Mouse (Mus musculus) neural tube, embryonic 15.5 days (tissue): ENCODE data around the gene Hist2h2aa1. TPM values are rescaled to one million over a fixed set of nuclear protein-coding genes. Genes with fewer than 3 reads are reported as not detected.
"Not testable (repeated sequence)": the region's sequence is repeated elsewhere in the genome, so short reads cannot be mapped to it uniquely, and the experiment has no call there.

Experiments used
- ATAC-seq: fragments of 200-750 bp; cut with Nextera tagmentation; 2 replicates; pipeline ENCODE4 v1.8.0; 2017; ENCODE audit warnings: mild to moderate bottlenecking, moderate TSS enrichment, moderate library complexity; ENCODE audit not compliant: low FRiP score
- H3K27ac ChIP-seq: fragments of 300-500 bp; sonication (generic); replicated peaks from 2 replicates; pipeline ENCODE4 v1.5.1; 2015; ENCODE audit warnings: mild to moderate bottlenecking, inconsistent platforms
- H3K27me3 ChIP-seq: fragments of 300-500 bp; sonication (generic); replicated peaks from 2 replicates; pipeline ENCODE4 v1.6.1; 2015; ENCODE audit warnings: inconsistent platforms
- H3K36me3 ChIP-seq: fragments of 300-500 bp; sonication (generic); 2 replicates; pipeline ENCODE4 v1.6.1; 2015; ENCODE audit warnings: inconsistent platforms
- H3K4me1 ChIP-seq: fragments of 300-500 bp; sonication (generic); 2 replicates; pipeline ENCODE4 v1.6.1; 2015; ENCODE audit warnings: inconsistent platforms
- H3K4me2 ChIP-seq: fragments of 300-500 bp; sonication (generic); 2 replicates; pipeline ENCODE4 v1.6.1; 2015; ENCODE audit warnings: inconsistent platforms, mild to moderate bottlenecking, moderate library complexity
- H3K4me3 ChIP-seq: fragments of 300-500 bp; sonication (generic); replicated peaks from 2 replicates; pipeline ENCODE4 v1.5.1; 2015; ENCODE audit warnings: mild to moderate bottlenecking, inconsistent platforms
- H3K9ac ChIP-seq: fragments of 300-500 bp; sonication (generic); replicated peaks from 2 replicates; pipeline ENCODE4 v1.6.1; 2015; ENCODE audit warnings: mild to moderate bottlenecking, inconsistent platforms
- H3K9me3 ChIP-seq: fragments of 300-500 bp; sonication (generic); replicated peaks from 2 replicates; pipeline ENCODE4 v1.6.1; 2016; ENCODE audit warnings: inconsistent platforms
- WGBS: fragments of 180-500 bp; shearing (Covaris S2); methylation state at CpG from one replicate; pipeline ENCODE4 v1.1.7; 2015; ENCODE audit warnings: mixed read lengths; 5-methylcytosine and 5-hydroxymethylcytosine counted together
- polyA plus RNA-seq: library from polyadenylated mRNA; unstranded; fragments of >200 nt; fragmentation: Nextera tagmentation; extraction: Ambion mirVana; gene quantifications from 2 replicates; pipeline ENCODE4 v1.2.1, GENCODE M21; 2015

Gene Hist2h2aa1
- 9.8 and 14.3 TPM in 2 replicates for polyA plus RNA-seq

DNA sequence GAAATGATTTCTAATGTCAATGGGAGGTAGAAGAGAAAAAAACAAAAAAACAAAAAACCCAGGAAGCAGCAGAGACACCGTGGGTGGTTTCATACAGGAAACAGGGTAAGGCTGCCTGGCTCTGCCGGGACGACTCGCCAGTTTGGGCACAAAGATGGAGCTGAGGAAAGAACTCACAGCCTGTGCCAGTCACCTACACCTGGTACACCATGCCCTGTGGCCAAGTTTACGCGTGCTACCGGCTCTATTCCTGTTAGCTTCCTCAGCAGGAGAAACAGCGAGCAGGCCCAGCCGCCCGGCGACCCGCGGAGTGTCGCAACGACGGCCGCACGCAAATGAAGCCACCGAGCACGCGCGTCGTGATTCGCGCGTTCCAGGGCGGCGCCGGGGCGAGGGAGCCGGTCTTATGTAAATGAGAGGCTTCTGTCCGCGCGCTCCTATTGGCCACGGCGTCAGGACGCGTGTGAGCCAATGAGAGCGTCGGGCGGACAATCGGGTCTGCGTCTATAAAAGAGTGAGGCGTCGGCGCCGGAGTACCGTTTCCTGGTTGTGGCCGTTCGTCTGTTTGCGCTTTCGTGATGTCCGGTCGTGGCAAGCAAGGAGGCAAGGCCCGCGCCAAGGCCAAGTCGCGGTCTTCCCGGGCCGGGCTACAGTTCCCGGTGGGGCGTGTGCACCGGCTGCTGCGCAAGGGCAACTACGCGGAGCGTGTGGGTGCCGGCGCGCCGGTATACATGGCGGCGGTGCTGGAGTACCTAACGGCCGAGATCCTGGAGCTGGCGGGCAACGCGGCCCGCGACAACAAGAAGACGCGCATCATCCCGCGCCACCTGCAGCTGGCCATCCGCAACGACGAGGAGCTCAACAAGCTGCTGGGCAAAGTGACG, at the start of gene Hist2h2aa1:
Hist2h2aa1 (plus strand) TSS at position 495 of the 884 bp plus-strand sequence.
- H3K36me3 ChIP-seq, H3K27me3 ChIP-seq, H3K9me3 ChIP-seq: not testable (repeated sequence)
- peak within 1 kb of the TSS; percentile 97 for H3K27ac ChIP-seq
- peak within 1 kb of the TSS; percentile 56 for H3K4me2 ChIP-seq
- under 1% methylated on average over 40 of the region's 88 CpGs for WGBS
- peak within 1 kb of the TSS; percentile 69 for H3K9ac ChIP-seq
- ATAC-seq = peak; percentile 91
- H3K4me1 ChIP-seq = peaks cover 23% of the 10 kb centered on the region
- H3K4me3 ChIP-seq = peak within 1 kb of the TSS; percentile 48

DNA sequence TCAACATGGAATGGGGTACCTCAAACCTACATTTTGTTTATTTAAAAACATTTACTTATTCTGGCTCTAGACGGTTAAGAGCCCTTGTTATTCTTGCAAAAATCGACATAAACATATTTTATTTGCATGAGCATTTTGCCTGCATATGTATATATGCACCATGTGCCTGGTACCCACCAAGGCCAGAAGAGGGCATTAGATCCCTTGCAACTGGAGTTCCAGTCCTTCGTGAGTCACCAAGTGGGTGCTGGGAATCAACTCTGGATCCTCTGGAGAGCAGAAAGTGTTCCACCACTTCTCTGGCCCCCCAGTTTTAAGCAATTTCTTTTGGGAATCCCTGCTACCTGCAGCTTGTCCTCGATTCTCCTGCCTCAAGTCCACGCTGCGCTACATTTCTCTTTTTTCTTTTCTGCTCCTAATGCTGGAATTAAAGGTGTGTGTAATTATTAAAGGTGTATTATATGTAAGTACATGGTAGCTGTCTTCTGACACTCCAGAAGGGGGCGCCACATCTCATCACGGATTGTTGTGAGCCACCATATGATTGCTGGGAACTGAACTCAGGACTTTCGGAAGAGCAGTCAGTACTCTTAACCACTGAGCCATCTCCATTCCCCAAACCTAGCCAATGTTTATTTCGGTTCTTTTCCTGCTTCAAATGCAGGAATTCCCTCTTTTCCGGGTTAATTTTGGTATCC, 49.5 kb upstream of the Hist2h2aa1 start:
- no peak for ATAC-seq
- Histone ChIP-seq H3K27ac (no peak overlapping the region), H3K4me3 (peak overlapping the region; percentile 77; the same call in 1 of the 2 replicates), H3K27me3 (no peaks in the 10 kb centered on the region; the same call in 1 of the 2 replicates), H3K4me2 (peak overlapping the region; percentile 99), H3K9me3 (no peaks in the 10 kb centered on the region), H3K4me1 (peaks cover 16% of the 10 kb centered on the region), H3K36me3 (peaks cover 47% of the 10 kb centered on the region), H3K9ac (no peak overlapping the region; the same call in 1 of the 2 replicates)
- 93% methylated on average over 11 of the region's 11 CpGs for WGBS

DNA sequence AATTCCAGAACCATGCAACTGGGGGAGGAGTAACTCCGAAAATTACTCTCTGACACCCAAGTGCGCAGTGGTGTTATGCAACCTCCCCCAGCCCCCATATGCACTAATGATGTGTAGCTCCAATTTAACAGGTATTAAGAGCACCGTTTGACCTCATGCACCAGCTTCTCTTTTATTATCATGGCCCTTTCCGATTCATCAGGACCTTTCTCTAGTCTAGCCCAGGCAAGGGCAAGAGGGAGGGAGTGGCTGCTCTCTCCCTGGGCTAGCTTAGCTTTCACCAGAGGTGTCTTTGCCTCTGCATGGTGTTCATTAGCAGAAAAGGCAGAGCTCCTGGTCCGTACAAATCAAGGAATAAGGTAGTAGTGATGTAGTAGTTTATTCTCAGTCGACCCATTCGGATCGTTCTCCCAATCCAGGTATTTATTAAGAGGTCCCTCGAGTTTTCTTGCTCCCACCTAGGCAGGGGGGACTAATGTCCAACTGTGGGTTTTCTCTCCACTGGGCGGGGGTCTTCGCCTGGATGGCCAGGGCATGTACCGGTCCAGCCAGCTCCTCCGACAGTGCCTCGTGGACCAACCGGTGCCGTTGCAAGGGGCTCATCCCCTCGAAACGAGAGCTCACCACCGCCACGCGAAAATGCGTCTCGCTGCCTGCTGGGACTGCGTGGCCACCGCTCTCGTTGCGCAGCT, 48.7 kb upstream of the Hist2h2aa1 start:
- Histone ChIP-seq H3K9ac (peak overlapping the region; percentile 98), H3K27ac (peak overlapping the region; percentile 99), H3K4me1 (peaks cover 16% of the 10 kb centered on the region), H3K4me3 (peak overlapping the region; percentile 77), H3K27me3 (no peaks in the 10 kb centered on the region; the same call in 1 of the 2 replicates), H3K36me3 (peaks cover 39% of the 10 kb centered on the region), H3K4me2 (peak overlapping the region; percentile 99), H3K9me3 (no peaks in the 10 kb centered on the region)
- 15% methylated on average over 27 of the region's 27 CpGs for WGBS
- peak; percentile 42 for ATAC-seq

- Histone ChIP-seq H3K27me3 (no peaks in the 10 kb centered on the region; the same call in 1 of the 2 replicates), H3K4me2 (peak overlapping the region; percentile 99), H3K4me1 (peaks cover 16% of the 10 kb centered on the region), H3K27ac (peak overlapping the region; percentile 99), H3K9ac (peak overlapping the region; percentile 98), H3K4me3 (peak overlapping the region; percentile 77), H3K9me3 (no peaks in the 10 kb centered on the region), H3K36me3 (peaks cover 34% of the 10 kb centered on the region)
- WGBS = under 1% methylated on average over 50 of the region's 50 CpGs
- peak; percentile 95 for ATAC-seq
Measured at GRCm38 (mm10) chr3:96197129-96197749, 48.1 kb upstream of the Hist2h2aa1 start.

DNA sequence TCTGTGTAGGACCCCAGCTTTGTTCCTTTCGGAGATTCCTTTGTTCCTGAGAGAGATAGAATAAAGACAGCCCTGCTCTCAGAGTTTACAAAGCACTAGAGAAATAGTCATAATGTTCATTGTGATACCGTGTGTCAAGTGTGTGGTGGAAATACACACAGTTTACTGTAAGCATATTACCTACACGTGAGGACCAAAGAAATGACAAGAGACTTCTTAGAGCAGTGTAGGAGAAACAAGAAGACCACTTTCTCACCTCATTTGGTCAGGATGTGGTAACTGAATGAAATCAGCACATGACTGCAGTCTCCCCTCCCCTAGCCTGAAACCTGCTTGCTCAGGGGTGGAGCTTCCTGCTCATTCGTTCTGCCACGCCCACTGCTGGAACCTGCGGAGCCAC, 47.1 kb upstream of the Hist2h2aa1 start:
- peak; percentile 40; the same call in 1 of the 2 replicates for ATAC-seq
- no peaks in the 10 kb centered on the region for H3K9me3 ChIP-seq
- WGBS = 5% methylated on average over 6 of the region's 6 CpGs

DNA sequence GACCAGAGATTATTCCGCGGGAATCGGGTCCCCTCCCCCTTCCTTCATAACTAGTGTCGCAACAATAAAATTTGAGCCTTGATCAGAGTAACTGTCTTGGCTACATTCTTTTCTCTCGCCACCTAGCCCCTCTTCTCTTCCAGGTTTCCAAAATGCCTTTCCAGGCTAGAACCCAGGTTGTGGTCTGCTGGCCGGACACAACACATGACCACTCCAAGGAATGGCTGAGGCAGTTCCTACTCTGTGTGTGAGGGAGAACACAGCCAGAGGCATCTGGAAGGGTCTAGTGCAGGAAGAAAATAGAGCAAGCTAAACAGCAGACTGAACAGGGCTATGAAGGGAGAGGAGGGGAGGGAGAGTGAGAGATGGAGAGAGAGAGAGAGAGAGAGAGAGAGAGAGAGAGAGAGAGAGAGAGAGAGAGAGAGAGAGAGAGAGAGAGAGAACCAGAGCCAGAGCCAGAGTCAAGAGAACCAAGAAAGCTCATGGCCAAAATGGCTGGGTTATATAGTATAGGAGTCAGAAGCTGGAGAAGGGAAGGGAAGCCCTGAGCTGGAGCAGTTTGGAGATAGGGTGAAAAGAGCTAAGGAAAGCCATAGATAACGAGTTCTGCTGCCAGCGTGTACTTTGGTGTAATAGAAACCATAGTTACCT, 46.6 kb upstream of the Hist2h2aa1 start:
- peak overlapping the region; percentile 99 for H3K4me2 ChIP-seq
- peak overlapping the region; percentile 77; the same call in 1 of the 2 replicates for H3K4me3 ChIP-seq
- H3K4me1 ChIP-seq = peaks cover 16% of the 10 kb centered on the region
- not testable (repeated sequence) for ATAC-seq, H3K27me3 ChIP-seq, H3K9ac ChIP-seq, H3K27ac ChIP-seq, H3K9me3 ChIP-seq
- peaks cover 19% of the 10 kb centered on the region for H3K36me3 ChIP-seq
- WGBS = 32% methylated on average over 8 of the region's 8 CpGs

More for the DNA sequence above, 47.1 kb upstream of the Hist2h2aa1 start:
- Histone ChIP-seq H3K4me1 (peaks cover 16% of the 10 kb centered on the region), H3K4me2 (peak overlapping the region; percentile 99), H3K36me3 (peaks cover 25% of the 10 kb centered on the region), H3K27ac (peak overlapping the region; percentile 99), H3K27me3 (no peaks in the 10 kb centered on the region; the same call in 1 of the 2 replicates), H3K9ac (peak overlapping the region; percentile 21; the same call in 1 of the 2 replicates), H3K4me3 (peak overlapping the region; percentile 77)

GRCm38 (mm10) chr3:96199731-96200130, 45.6 kb upstream of the Hist2h2aa1 start:
- Histone ChIP-seq H3K4me3 (no peak overlapping the region), H3K9me3 (no peaks in the 10 kb centered on the region), H3K27me3 (no peaks in the 10 kb centered on the region; the same call in 1 of the 2 replicates), H3K9ac (no peak overlapping the region), H3K4me1 (peaks cover 16% of the 10 kb centered on the region), H3K36me3 (peaks cover 9% of the 10 kb centered on the region), H3K27ac (no peak overlapping the region), H3K4me2 (no peak overlapping the region)
- no peak for ATAC-seq
- 92% methylated on average over 2 of the region's 2 CpGs for WGBS

DNA sequence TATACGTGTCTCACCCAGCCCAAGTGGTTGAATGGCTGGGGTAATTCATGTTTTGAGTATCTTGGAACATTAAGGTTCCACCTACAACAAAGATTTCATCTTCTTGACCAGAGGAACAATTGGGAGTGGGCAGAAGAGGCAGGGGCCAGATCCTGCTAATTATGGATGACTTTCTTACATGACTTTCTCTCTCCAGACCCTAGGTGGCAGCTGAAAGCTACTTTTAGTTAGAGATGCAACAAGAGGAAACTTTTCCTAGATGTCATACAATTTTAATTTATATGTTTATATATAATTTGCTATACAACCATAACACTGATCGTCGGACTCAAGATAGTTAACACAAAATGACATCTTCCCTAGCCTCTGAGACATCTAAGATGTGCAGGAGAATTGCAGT, 37.5 kb upstream of the Hist2h2aa1 start:
- no peaks in the 10 kb centered on the region for H3K9me3 ChIP-seq
- no peaks in the 10 kb centered on the region for H3K4me1 ChIP-seq
- 86% methylated on average over 3 of the region's 3 CpGs for WGBS
- H3K36me3 ChIP-seq = no peaks in the 10 kb centered on the region
- no peak overlapping the region for H3K27ac ChIP-seq
- no peaks in the 10 kb centered on the region for H3K27me3 ChIP-seq
- H3K4me3 ChIP-seq = no peak overlapping the region
- no peak for ATAC-seq
- no peak overlapping the region for H3K9ac ChIP-seq
- no peak overlapping the region for H3K4me2 ChIP-seq

GRCm38 (mm10) chr3:96209242-96209641, 36.1 kb upstream of the Hist2h2aa1 start:
- WGBS = 33% methylated on average over 15 of the region's 15 CpGs
- H3K27ac ChIP-seq = no peak overlapping the region
- no peaks in the 10 kb centered on the region for H3K27me3 ChIP-seq
- H3K4me2 ChIP-seq = no peak overlapping the region
- no peak overlapping the region for H3K9ac ChIP-seq
- H3K36me3 ChIP-seq = no peaks in the 10 kb centered on the region
- no peak for ATAC-seq
- H3K9me3 ChIP-seq = no peaks in the 10 kb centered on the region
- H3K4me1 ChIP-seq = no peaks in the 10 kb centered on the region
- no peak overlapping the region for H3K4me3 ChIP-seq

GRCm38 (mm10) chr3:96219191-96219641, 26.1 kb upstream of the Hist2h2aa1 start:
- Histone ChIP-seq H3K4me3 (peak overlapping the region; percentile 67), H3K27ac (peak overlapping the region; percentile 99), H3K9me3 (no peaks in the 10 kb centered on the region), H3K9ac (peak overlapping the region; percentile 59), H3K4me1 (peaks cover 31% of the 10 kb centered on the region), H3K36me3 (no peaks in the 10 kb centered on the region), H3K27me3 (no peaks in the 10 kb centered on the region), H3K4me2 (peak overlapping the region; percentile 91)
- WGBS = under 1% methylated on average over 12 of the region's 12 CpGs
- peak; percentile 55 for ATAC-seq
